In the genomic region with DNA sequence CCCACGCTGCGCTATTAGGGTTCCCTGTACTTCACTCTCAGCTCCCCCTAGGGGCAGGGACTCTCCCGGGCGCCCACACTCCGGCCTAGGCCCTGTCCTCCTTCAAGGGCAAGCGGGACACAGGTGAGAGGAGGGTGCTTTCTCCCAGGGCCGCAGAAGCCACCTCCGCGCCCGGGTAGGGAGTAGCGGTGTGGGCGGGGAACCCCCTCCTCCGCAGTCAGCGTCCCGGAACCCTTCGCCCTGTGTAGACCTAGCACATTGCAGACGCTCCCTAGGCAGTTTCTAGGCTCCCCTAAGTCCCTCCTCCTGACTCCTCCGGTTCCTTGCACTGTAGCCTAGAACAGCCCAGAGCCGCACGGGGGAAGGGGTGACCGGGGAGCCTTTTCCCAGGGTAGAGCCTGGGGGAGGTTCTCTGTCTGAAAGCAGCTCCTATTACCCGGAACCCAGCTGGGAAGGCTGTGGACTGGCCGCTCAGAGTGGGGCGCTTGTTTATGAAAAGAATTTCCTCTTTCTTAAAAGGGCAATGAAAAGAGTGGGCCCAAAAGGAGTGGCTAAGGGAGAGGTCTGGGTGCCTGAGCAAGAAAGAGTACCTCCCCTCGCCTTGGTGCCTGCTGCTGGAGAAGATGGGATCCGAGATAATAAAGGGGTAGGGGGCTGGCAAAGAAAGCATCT, we compare ENCODE assay signal across 8 mouse cellular contexts. TPM values are rescaled to one million over a fixed set of nuclear protein-coding genes. Genes with fewer than 3 reads are reported as not detected.
A peak's percentile ranks its signal among the peaks of the same experiment; 100 is the strongest.
DNase-seq lines count a peak whose midpoint lies in the region; ATAC-seq and TF ChIP-seq lines count a peak whose summit lies in the region.

No protein-coding gene starts in this region.

- H3K9me3 ChIP-seq in E14TG2a.4 (ENCODE audit: low read length) = no peaks in the 10 kb centered on the region
- no peaks in the 10 kb centered on the region for H3K9me3 ChIP-seq in forebrain, embryonic 12.5 days
- H3K9me3 ChIP-seq in heart, postnatal 0 days (replicated peaks; ENCODE audit: control insufficient read depth, low read length) = no peaks in the 10 kb centered on the region
- no peaks in the 10 kb centered on the region for H3K9me3 ChIP-seq in liver, postnatal 0 days (ENCODE audit: low read length)
- no peaks in the 10 kb centered on the region for H3K9me3 ChIP-seq in neural tube, embryonic 14.5 days (ENCODE audit: control insufficient read depth, low read length)

- H3K4me1 ChIP-seq in E14TG2a.4 (replicated peaks; ENCODE audit: low read depth, low read length) = peaks cover 77% of the 10 kb centered on the region
- H3K4me1 ChIP-seq in forebrain, embryonic 12.5 days = peaks cover 18% of the 10 kb centered on the region
- 0 out of 2 replicates have a peak, but pooled peaks cover 13% of the 10 kb centered on the region for H3K4me1 ChIP-seq in heart, postnatal 0 days (ENCODE audit: control insufficient read depth, insufficient read depth)
- H3K4me1 ChIP-seq in liver, postnatal 0 days (ENCODE audit: insufficient read depth) = peaks cover 33% of the 10 kb centered on the region
- 0 out of 2 replicates have a peak, but pooled peaks cover 3% of the 10 kb centered on the region for H3K4me1 ChIP-seq in neural tube, embryonic 14.5 days (ENCODE audit: control insufficient read depth, insufficient read depth, low read length)

- peak; percentile 66; the same call in 1 of the 2 replicates for TF ChIP-seq EP300 in heart, postnatal 0 days (IDR thresholded peaks at IDR 0.05; ENCODE audit: low read depth)
- TF ChIP-seq EP300 in liver, postnatal 0 days (IDR thresholded peaks at IDR 0.05; ENCODE audit: low read depth) = peak; percentile 84

- DNase-seq in c-Kit-positive CD71-positive TER-119-positive erythroid progenitor cells, embryonic 14.5 days (ENCODE audit: low spot score) = peak; percentile 93
- peak; percentile 95 for DNase-seq in heart, postnatal 0 days (ENCODE audit: low spot score)
- peak; percentile 95 to 96 for DNase-seq in kidney, postnatal 4 days
- peak; percentile 94 for DNase-seq in liver, postnatal 0 days
- DNase-seq in testis, postnatal 10 days (ENCODE audit: low spot score) = peak; percentile 93

- TF ChIP-seq CTCF in E14TG2a.4 (conservative IDR thresholded peaks at IDR 0.05; ENCODE audit: low read length) = no peak; the same call in 1 of the 2 replicates
- TF ChIP-seq CTCF in heart, postnatal 0 days (IDR thresholded peaks at IDR 0.05; ENCODE audit: low read depth) = peak; percentile 49
- TF ChIP-seq CTCF in liver, postnatal 0 days (IDR thresholded peaks at IDR 0.05; ENCODE audit: low read depth) = peak; percentile 88

- peak; percentile 88 for ATAC-seq in forebrain, embryonic 12.5 days (ENCODE audit: low FRiP score)
- peak; percentile 78 for ATAC-seq in heart, postnatal 0 days (ENCODE audit: insufficient read depth, low read depth)
- ATAC-seq in liver, postnatal 0 days = peak; percentile 76
- ATAC-seq in neural tube, embryonic 14.5 days (ENCODE audit: low read depth) = peak; percentile 93

- H3K9ac ChIP-seq in forebrain, embryonic 12.5 days = peak overlapping the region; percentile 65
- peak overlapping the region; percentile 69 for H3K9ac ChIP-seq in heart, postnatal 0 days (replicated peaks; ENCODE audit: low read depth, low read length)
- peak overlapping the region; percentile 77 for H3K9ac ChIP-seq in liver, postnatal 0 days (replicated peaks)
- peak overlapping the region; percentile 50 for H3K9ac ChIP-seq in neural tube, embryonic 14.5 days (replicated peaks; ENCODE audit: low read depth, low read length)

- under 1% methylated on average over 26 of the region's 26 CpGs for WGBS in forebrain, embryonic 12.5 days
- whole genome bisulfite sequencing in heart, postnatal 0 days = 2% methylated on average over 26 of the region's 26 CpGs
- under 1% methylated on average over 26 of the region's 26 CpGs for WGBS in liver, postnatal 0 days (ENCODE audit: insufficient replicate concordance)
- 0% methylated on average over 26 of the region's 26 CpGs for whole genome bisulfite sequencing in neural tube, embryonic 14.5 days

- no peaks in the 10 kb centered on the region for H3K36me3 ChIP-seq in E14TG2a.4 (ENCODE audit: insufficient read depth, low read length)
- H3K36me3 ChIP-seq in forebrain, embryonic 12.5 days (replicated peaks) = no peaks in the 10 kb centered on the region
- H3K36me3 ChIP-seq in heart, postnatal 0 days (replicated peaks; ENCODE audit: control insufficient read depth, insufficient read depth, low read length) = no peaks in the 10 kb centered on the region
- no peaks in the 10 kb centered on the region for H3K36me3 ChIP-seq in liver, postnatal 0 days (replicated peaks; ENCODE audit: insufficient read depth, low read length)
- no peaks in the 10 kb centered on the region for H3K36me3 ChIP-seq in neural tube, embryonic 14.5 days (ENCODE audit: control insufficient read depth, insufficient read depth, low read length)

- peak overlapping the region; percentile 62 for H3K4me2 ChIP-seq in forebrain, embryonic 12.5 days
- H3K4me2 ChIP-seq in heart, postnatal 0 days (ENCODE audit: low read depth, low read length) = peak overlapping the region; percentile 58
- peak overlapping the region; percentile 89 for H3K4me2 ChIP-seq in liver, postnatal 0 days (ENCODE audit: low read depth, low read length)
- peak overlapping the region; percentile 59 for H3K4me2 ChIP-seq in neural tube, embryonic 14.5 days (ENCODE audit: low read depth, low read length)

- H3K27ac ChIP-seq in forebrain, embryonic 12.5 days = peak overlapping the region; percentile 94
- peak overlapping the region; percentile 98 for H3K27ac ChIP-seq in heart, postnatal 0 days (ENCODE audit: low read depth)
- peak overlapping the region; percentile 99 for H3K27ac ChIP-seq in liver, postnatal 0 days (ENCODE audit: low read depth)
- H3K27ac ChIP-seq in neural tube, embryonic 14.5 days (ENCODE audit: low read depth, low read length) = peak overlapping the region; percentile 86

- peak overlapping the region; percentile 76 for H3K4me3 ChIP-seq in E14TG2a.4 (replicated peaks; ENCODE audit: low read length)
- peak overlapping the region; percentile 60 for H3K4me3 ChIP-seq in forebrain, embryonic 12.5 days (replicated peaks)
- peak overlapping the region; percentile 54 for H3K4me3 ChIP-seq in heart, postnatal 0 days (ENCODE audit: low read depth, low read length)
- H3K4me3 ChIP-seq in liver, postnatal 0 days (ENCODE audit: low read depth, low read length) = peak overlapping the region; percentile 59
- H3K4me3 ChIP-seq in neural tube, embryonic 14.5 days (ENCODE audit: low read depth, low read length) = peak overlapping the region; percentile 56

- peaks cover 35% of the 10 kb centered on the region for H3K27me3 ChIP-seq in E14TG2a.4 (ENCODE audit: insufficient read depth, low read length)
- H3K27me3 ChIP-seq in forebrain, embryonic 12.5 days = peaks cover 27% of the 10 kb centered on the region
- H3K27me3 ChIP-seq in heart, postnatal 0 days (ENCODE audit: control insufficient read depth, insufficient read depth, low read length) = no peaks in the 10 kb centered on the region
- H3K27me3 ChIP-seq in liver, postnatal 0 days (ENCODE audit: insufficient read depth, low read length) = no peaks in the 10 kb centered on the region
- no peaks in the 10 kb centered on the region for H3K27me3 ChIP-seq in neural tube, embryonic 14.5 days (ENCODE audit: control insufficient read depth, insufficient read depth, low read length)

RNA-seq across cellular contexts. Expression of a gene that starts 4.5 kb away (rescaled TPM):
- 33.1 and 33.3 TPM in 2 replicates for polyA plus RNA-seq in forebrain, embryonic 12.5 days (2016; fragmentation: Nextera tagmentation; extraction: Ambion mirVana)
- total RNA-seq in heart, postnatal 0 days (2014; rRNA removed; ENCODE audit: low replicate concordance) = 82.6 and 106 TPM in 2 replicates
- 38.0 and 38.4 TPM in 2 replicates for polyA plus RNA-seq in heart, postnatal 0 days (2015; fragmentation: Nextera tagmentation; extraction: Ambion mirVana)
- 40.0 and 40.4 TPM in 2 replicates for polyA plus RNA-seq in liver, postnatal 0 days (2015; fragmentation: Nextera tagmentation; extraction: Ambion mirVana)
- polyA plus RNA-seq in neural tube, embryonic 14.5 days (2014; fragmentation: Nextera tagmentation; extraction: Ambion mirVana) = 12.5 and 19.0 TPM in 2 replicates

RNA-seq across cellular contexts. Expression of a gene that starts 11.9 kb away (rescaled TPM):
- polyA plus RNA-seq in forebrain, embryonic 12.5 days (2016; fragmentation: Nextera tagmentation; extraction: Ambion mirVana) = 1.3 and 1.7 TPM in 2 replicates
- 2.0 and 2.5 TPM in 2 replicates for total RNA-seq in heart, postnatal 0 days (2014; rRNA removed; ENCODE audit: low replicate concordance)
- 1.6 and 1.8 TPM in 2 replicates for polyA plus RNA-seq in heart, postnatal 0 days (2015; fragmentation: Nextera tagmentation; extraction: Ambion mirVana)
- polyA plus RNA-seq in liver, postnatal 0 days (2015; fragmentation: Nextera tagmentation; extraction: Ambion mirVana) = 12.8 and 15.1 TPM in 2 replicates
- 1.7 and 2.2 TPM in 2 replicates for polyA plus RNA-seq in neural tube, embryonic 14.5 days (2014; fragmentation: Nextera tagmentation; extraction: Ambion mirVana)

RNA-seq across cellular contexts. Expression of a gene that starts 22.3 kb away (rescaled TPM):
- polyA plus RNA-seq in forebrain, embryonic 12.5 days (2016; fragmentation: Nextera tagmentation; extraction: Ambion mirVana) = 0.29 and 0.32 TPM in 2 replicates
- total RNA-seq in heart, postnatal 0 days (2014; rRNA removed; ENCODE audit: low replicate concordance) = not detected in 2 replicates
- 0.16 and 0.36 TPM in 2 replicates for polyA plus RNA-seq in heart, postnatal 0 days (2015; fragmentation: Nextera tagmentation; extraction: Ambion mirVana)
- polyA plus RNA-seq in liver, postnatal 0 days (2015; fragmentation: Nextera tagmentation; extraction: Ambion mirVana) = 0.13 and 0.19 TPM in 2 replicates
- polyA plus RNA-seq in neural tube, embryonic 14.5 days (2014; fragmentation: Nextera tagmentation; extraction: Ambion mirVana) = 0.17 and 0.20 TPM in 2 replicates

RNA-seq across cellular contexts. Expression of a gene that starts 24.9 kb away (rescaled TPM):
- polyA plus RNA-seq in forebrain, embryonic 12.5 days (2016; fragmentation: Nextera tagmentation; extraction: Ambion mirVana) = 0.60 and 1.1 TPM in 2 replicates
- 0.12 TPM in 1 of 2 replicates, not detected in the other for total RNA-seq in heart, postnatal 0 days (2014; rRNA removed; ENCODE audit: low replicate concordance)
- 0.51 and 0.61 TPM in 2 replicates for polyA plus RNA-seq in heart, postnatal 0 days (2015; fragmentation: Nextera tagmentation; extraction: Ambion mirVana)
- polyA plus RNA-seq in liver, postnatal 0 days (2015; fragmentation: Nextera tagmentation; extraction: Ambion mirVana) = 0.11 TPM in 1 of 2 replicates, not detected in the other
- 0.86 and 1.1 TPM in 2 replicates for polyA plus RNA-seq in neural tube, embryonic 14.5 days (2014; fragmentation: Nextera tagmentation; extraction: Ambion mirVana)

Comparison
In these comparisons a context has a peak if more than half of its experiments do, and no peak if none do; other contexts are left out.
1. Peak in every context shown above with its lines: DNase-seq, ATAC-seq, H3K4me3 ChIP-seq and H3K27ac ChIP-seq.